Mouse (Mus musculus) myocyte (in vitro differentiated cells): Measurements from ENCODE around the gene Lrrd1. TPM values are rescaled to one million over a fixed set of nuclear protein-coding genes. Genes with fewer than 3 reads are reported as not detected.

Experiments used
- H3K27me3 ChIP-seq: one replicate; pipeline ENCODE4 v1.6.1; 2011; ENCODE audit not compliant: control insufficient read depth, insufficient read depth, insufficient read length
- H3K36me3 ChIP-seq: one replicate; pipeline ENCODE4 v1.6.1; 2011; ENCODE audit not compliant: control insufficient read depth, insufficient read depth
- H3K4me2 ChIP-seq: one replicate; pipeline ENCODE4 v1.6.1; 2011; ENCODE audit warnings: low read depth, control low read depth
- H3K4me3 ChIP-seq: one replicate; pipeline ENCODE4 v1.5.1; 2011; ENCODE audit warnings: mild to moderate bottlenecking, control low read depth, moderate library complexity
- H3K79me2 ChIP-seq: one replicate; pipeline ENCODE4 v1.6.1; 2011; ENCODE audit not compliant: control insufficient read depth, insufficient read depth
- H3ac ChIP-seq: one replicate; pipeline ENCODE4 v1.6.1; 2011; ENCODE audit not compliant: control insufficient read depth, insufficient read length
- CEBPB ChIP-seq: IDR thresholded peaks from 2 replicates; pipeline ENCODE4 v1.6.1; 2011; ENCODE audit warnings: mild to moderate bottlenecking, moderate library complexity; ENCODE audit not compliant: poor library complexity, insufficient read depth, severe bottlenecking
- E2F4 ChIP-seq: IDR thresholded peaks from one replicate; pipeline ENCODE4 v1.6.1; 2011; ENCODE audit warnings: mild to moderate bottlenecking, control low read depth, moderate library complexity; ENCODE audit not compliant: insufficient read depth
- MAX ChIP-seq: IDR thresholded peaks from one replicate; pipeline ENCODE4 v1.6.1; 2011; ENCODE audit warnings: low read depth, mild to moderate bottlenecking, control low read depth
- MYOD1 ChIP-seq, 3 experiments: IDR thresholded peaks; one replicate each; pipeline ENCODE4 v1.6.1; 2011; ENCODE audit warnings: control low read depth in 2 of 3, low read depth in 2 of 3, mild to moderate bottlenecking in 2 of 3, moderate library complexity in 1 of 3; ENCODE audit not compliant: insufficient read length in 2 of 3, control insufficient read depth in 1 of 3
- MYOG ChIP-seq, 3 experiments: IDR thresholded peaks; one replicate each; pipeline ENCODE4 v1.6.1; 2011; ENCODE audit warnings: control low read depth in 2 of 3, low read depth in 2 of 3, mild to moderate bottlenecking in 2 of 3; ENCODE audit not compliant: insufficient read length in 2 of 3, control insufficient read depth in 1 of 3, insufficient read depth in 1 of 3
- POLR2A ChIP-seq: IDR thresholded peaks from one replicate; pipeline ENCODE4 v1.6.1; 2011; ENCODE audit warnings: low read depth, mild to moderate bottlenecking, control low read depth, moderate library complexity; ENCODE audit not compliant: insufficient read length
- POLR2AphosphoS2 ChIP-seq: IDR thresholded peaks from one replicate; pipeline ENCODE4 v1.6.1; 2011; ENCODE audit warnings: low read depth, control low read depth; ENCODE audit not compliant: insufficient read length
- REST ChIP-seq: IDR thresholded peaks from one replicate; pipeline ENCODE4 v1.6.1; 2011; ENCODE audit warnings: mild to moderate bottlenecking, control low read depth, moderate library complexity; ENCODE audit not compliant: insufficient read depth, insufficient read length
- SRF ChIP-seq: IDR thresholded peaks from one replicate; pipeline ENCODE4 v1.6.1; 2011; ENCODE audit warnings: low read depth; ENCODE audit not compliant: control insufficient read depth, insufficient read length
- TCF12 ChIP-seq: IDR thresholded peaks from one replicate; pipeline ENCODE4 v1.6.1; 2011; ENCODE audit warnings: mild to moderate bottlenecking, control low read depth; ENCODE audit not compliant: poor library complexity, insufficient read depth, severe bottlenecking
- TCF3 ChIP-seq: IDR thresholded peaks from one replicate; pipeline ENCODE4 v1.6.1; 2011; ENCODE audit warnings: low read depth, control low read depth; ENCODE audit not compliant: insufficient read length
- USF1 ChIP-seq: IDR thresholded peaks from one replicate; pipeline ENCODE4 v1.6.1; 2011; ENCODE audit warnings: low read depth, mild to moderate bottlenecking, control low read depth, moderate library complexity
- polyA plus RNA-seq: library from polyadenylated mRNA; unstranded; fragments of >200 nt; fragmentation: generic; extraction: Trizol; gene quantifications from one replicate; pipeline ENCODE4 v1.2.1, GENCODE M21; 2012; ENCODE audit warnings: missing spikeins

The Lrrd1 gene
- polyA plus RNA-seq, 1 experiment = 0.04 TPM

- Histone ChIP-seq H3K4me2 (peak overlapping the region; percentile 82), H3K36me3 (no peaks in the 10 kb centered on the region), H3K4me3 (peak overlapping the region; percentile 73), H3ac (peak overlapping the region; percentile 67), H3K27me3 (no peaks in the 10 kb centered on the region), H3K79me2 (peaks cover 67% of the 10 kb centered on the region)
- no peak for TF ChIP-seq E2F4
- TF ChIP-seq TCF3 = no peak
- no peak for TF ChIP-seq USF1
- TF ChIP-seq REST = no peak
- TF ChIP-seq MAX = no peak
- no peak for TF ChIP-seq POLR2AphosphoS2
- no peak for TF ChIP-seq MYOD1 (IDR thresholded peaks at IDR 0.05; ENCODE audit: control insufficient read depth in 1 of 3, insufficient read length in 2 of 3, low read depth in 2 of 3)
- TF ChIP-seq SRF = no peak
- no peak for TF ChIP-seq TCF12
Measured at GRCm38 (mm10) chr5:3801672-3802432, 43.1 kb upstream of the Lrrd1 start.

- Histone ChIP-seq H3ac (peak within 1 kb of the TSS; percentile 67), H3K36me3 (no peaks in the 10 kb centered on the region), H3K4me3 (peak within 1 kb of the TSS; percentile 73), H3K79me2 (peaks cover 71% of the 10 kb centered on the region), H3K27me3 (no peaks in the 10 kb centered on the region), H3K4me2 (peak within 1 kb of the TSS; percentile 82)
- TF ChIP-seq POLR2A = peak; percentile 82
- no peak for TF ChIP-seq USF1
- no peak for TF ChIP-seq REST
- no peak for TF ChIP-seq TCF12
- TF ChIP-seq MAX = no peak
- TF ChIP-seq E2F4 = no peak
- peak in 1 of 3 experiments; percentile 43 for TF ChIP-seq MYOD1 (IDR thresholded peaks at IDR 0.05; ENCODE audit: control insufficient read depth in 1 of 3, insufficient read length in 2 of 3, low read depth in 2 of 3)
- no peak for TF ChIP-seq CEBPB
- no peak for TF ChIP-seq POLR2AphosphoS2
- peak in 1 of 3 experiments; percentile 70 for TF ChIP-seq MYOG (IDR thresholded peaks at IDR 0.05; ENCODE audit: control insufficient read depth in 1 of 3, insufficient read depth in 1 of 3, insufficient read length in 2 of 3, low read depth in 2 of 3)
- no peak for TF ChIP-seq SRF
- TF ChIP-seq TCF3 = no peak
Measured at GRCm38 (mm10) chr5:3802433-3803291, 42.3 kb upstream of the Lrrd1 start, which contains the start of the genes Ankib1 and Krit1. TSS of gene Ankib1 (minus strand) at chr5:3802925. TSS of gene Krit1 (plus strand) at chr5:3803184.

DNA sequence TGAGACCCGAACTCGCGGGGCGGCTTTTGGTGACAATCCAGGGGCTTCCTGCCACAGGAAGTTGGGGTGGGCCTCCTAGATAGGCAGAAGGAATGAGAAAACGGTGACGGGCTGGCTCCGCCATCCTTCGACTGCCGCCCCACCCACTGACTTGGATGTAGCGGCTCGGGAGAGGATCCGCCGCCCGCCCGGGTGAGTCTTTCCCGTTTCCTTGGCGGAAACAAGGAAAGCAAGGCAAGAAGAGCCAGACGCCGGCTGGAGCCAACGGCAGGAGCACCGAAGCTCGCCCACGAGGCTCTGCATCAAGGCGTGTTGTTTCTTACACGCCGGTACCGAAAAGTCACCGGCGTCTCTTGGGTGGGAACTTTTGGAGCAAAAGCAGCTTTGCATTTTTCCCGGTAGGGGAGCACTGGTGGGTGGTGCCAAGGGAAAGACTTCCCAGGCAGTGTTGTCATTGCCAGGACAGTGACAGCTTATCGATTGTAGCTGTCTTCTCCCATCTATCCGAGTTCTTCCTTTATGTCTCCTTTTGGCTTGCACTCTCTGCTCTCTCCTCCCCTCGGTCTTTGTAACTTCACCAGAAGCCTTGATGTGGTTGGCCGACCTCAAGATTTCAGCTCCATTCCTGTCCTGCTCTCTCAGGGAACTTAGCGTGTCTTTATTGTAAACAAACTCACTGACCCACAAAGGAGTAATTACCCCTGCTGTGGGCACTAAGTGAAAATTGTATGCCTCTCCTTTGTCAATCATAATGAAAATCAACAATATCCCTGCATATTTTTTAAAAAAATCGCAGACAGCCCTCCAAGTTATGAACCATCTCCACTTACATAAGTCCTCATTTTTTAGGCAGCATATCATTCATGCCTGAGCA is 41.4 kb upstream of the Lrrd1 start:
- Histone ChIP-seq H3K27me3 (no peaks in the 10 kb centered on the region), H3K4me2 (peak overlapping the region; percentile 81), H3K36me3 (peaks cover 2% of the 10 kb centered on the region), H3K79me2 (peaks cover 71% of the 10 kb centered on the region), H3ac (peak overlapping the region; percentile 67), H3K4me3 (peak overlapping the region; percentile 73)
- TF ChIP-seq SRF (no peak), TCF12 (no peak), REST (no peak), CEBPB (no peak), TCF3 (no peak), E2F4 (no peak), MAX (no peak), POLR2AphosphoS2 (no peak), POLR2A (no peak), MYOG (IDR thresholded peaks at IDR 0.05; ENCODE audit: control insufficient read depth in 1 of 3, insufficient read depth in 1 of 3, insufficient read length in 2 of 3, low read depth in 2 of 3) (no peak), MYOD1 (IDR thresholded peaks at IDR 0.05; ENCODE audit: control insufficient read depth in 1 of 3, insufficient read length in 2 of 3, low read depth in 2 of 3) (no peak), USF1 (no peak)

GRCm38 (mm10) chr5:3808472-3808871 is 36.5 kb upstream of the Lrrd1 start:
- no peak overlapping the region for H3ac ChIP-seq
- H3K36me3 ChIP-seq = peaks cover 42% of the 10 kb centered on the region
- no peak overlapping the region for H3K4me3 ChIP-seq
- no peak overlapping the region for H3K4me2 ChIP-seq
- TF ChIP-seq MYOG (IDR thresholded peaks at IDR 0.05; ENCODE audit: control insufficient read depth in 1 of 3, insufficient read depth in 1 of 3, insufficient read length in 2 of 3, low read depth in 2 of 3) (no peak), SRF (no peak), USF1 (no peak), E2F4 (no peak)
- H3K27me3 ChIP-seq = no peaks in the 10 kb centered on the region
- peaks cover 35% of the 10 kb centered on the region for H3K79me2 ChIP-seq
